Mouse (Mus musculus): ENCODE data around the gene Gm15128.
"Not testable (repeated sequence)": the region's sequence is repeated elsewhere in the genome, so short reads cannot be mapped to it uniquely, and the experiment has no call there.

The Gm15128 gene

DNA sequence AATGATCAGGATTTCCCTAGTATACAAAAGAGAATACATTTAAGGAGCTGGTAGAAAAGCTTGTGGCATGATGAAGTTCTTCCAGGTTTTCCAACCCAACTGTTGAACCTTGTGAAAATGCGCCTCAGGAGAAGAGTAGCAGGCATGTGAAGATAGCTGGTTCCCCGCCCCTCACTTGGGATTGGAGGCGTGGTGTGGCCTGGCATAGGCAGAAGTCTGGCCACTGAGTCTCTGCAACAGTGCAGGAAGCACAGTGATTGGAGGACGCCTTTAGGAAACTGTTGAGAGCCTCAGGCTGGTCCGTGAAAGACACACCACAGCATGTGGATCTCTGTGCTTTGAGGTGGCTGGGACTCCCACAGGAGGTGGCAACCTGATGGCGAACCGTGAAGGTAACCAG, at the start of gene Gm15128:
Gene Gm15128, plus strand, starts transcription at position 301 of the 400 bp plus-strand sequence.
- DNase-seq (ENCODE audit: low spot score) = not testable (repeated sequence)
